Mouse (Mus musculus): ENCODE results near the gene Slc9a1. TPM values are rescaled to one million over a fixed set of nuclear protein-coding genes. Genes with fewer than 3 reads are reported as not detected.

Gene Slc9a1
- polyA plus RNA-seq, 1 experiment from 2014 or later: 10.6 TPM

DNA sequence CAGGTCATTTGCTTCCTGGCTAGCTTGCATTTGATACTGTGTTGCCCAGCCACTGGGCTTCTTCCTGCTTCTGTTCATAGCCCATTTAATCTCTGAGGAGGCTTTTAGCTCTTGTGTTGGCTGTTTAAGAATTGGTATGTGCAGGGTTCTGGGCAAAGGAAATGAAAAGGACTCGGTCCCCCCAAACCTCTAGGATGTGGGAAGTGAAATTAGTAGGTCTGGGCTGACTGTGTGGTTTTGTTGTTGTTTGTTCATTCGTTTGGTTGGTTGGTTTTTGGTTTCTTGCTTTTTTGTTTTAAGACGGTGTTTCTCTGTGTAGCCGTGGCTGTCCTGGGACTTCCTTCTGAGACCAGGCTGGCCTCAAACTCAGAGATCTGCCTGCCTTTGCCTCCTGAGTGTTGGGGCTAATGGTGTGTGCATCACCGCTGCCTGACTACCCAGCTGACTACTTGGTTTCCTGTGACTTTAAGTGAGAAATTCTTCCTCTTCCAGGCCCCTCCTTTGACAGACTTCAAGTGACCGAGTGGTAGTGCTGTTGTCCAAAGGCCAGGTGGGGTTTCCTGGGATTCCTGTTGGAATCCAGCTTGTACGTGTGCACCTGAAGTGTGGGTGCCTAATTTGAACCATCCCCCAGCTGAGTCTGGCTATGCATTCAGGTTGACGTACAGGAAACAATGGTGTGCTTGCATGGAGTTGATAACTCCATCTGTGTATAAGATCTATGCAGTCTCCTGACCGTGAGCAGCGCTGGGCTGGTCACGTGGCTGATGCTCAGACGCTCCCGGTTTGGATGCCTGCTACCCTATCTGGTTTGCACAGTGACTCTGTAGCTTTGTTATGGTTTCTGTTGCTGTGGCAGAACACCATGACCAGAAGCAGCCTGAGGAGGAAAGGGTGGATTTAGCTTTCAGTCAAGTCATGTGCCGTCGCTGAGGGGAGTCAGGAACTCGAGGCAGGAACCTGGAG is 43.4 kb downstream of the Slc9a1 start:
- 89% methylated on average over 16 of the region's 16 CpGs for WGBS

DNA sequence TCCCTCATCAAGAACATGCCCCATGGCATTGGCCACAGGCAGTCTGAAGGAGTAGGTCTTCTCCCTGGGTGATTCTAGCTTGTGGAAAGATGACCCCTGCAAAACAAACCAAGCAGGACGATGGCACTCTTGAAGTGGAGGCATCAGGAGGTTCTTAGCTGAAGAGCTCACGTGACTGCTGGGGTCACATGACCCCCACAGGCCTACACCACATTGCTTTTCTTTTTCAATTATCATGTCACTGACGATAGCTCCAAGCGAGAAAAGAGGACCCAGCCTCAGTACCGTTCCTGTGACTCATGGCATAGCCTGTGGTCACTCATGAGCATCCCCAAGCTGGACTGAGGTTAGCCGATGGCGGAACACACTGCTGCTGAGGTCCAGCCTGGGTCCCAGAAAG is 44.1 kb downstream of the Slc9a1 start:
- peaks cover 13% of the 10 kb centered on the region for H3K36me3 ChIP-seq (ENCODE audit: control insufficient read depth, insufficient read depth, low read length)
- WGBS: 87% methylated on average over 7 of the region's 7 CpGs
- no peak overlapping the region for H3K4me2 ChIP-seq (replicated peaks; ENCODE audit: low read depth, low read length)
- H3K4me3 ChIP-seq (ENCODE audit: low read depth, low read length): no peak overlapping the region
- H3K27ac ChIP-seq (ENCODE audit: low read length): no peak overlapping the region
- ATAC-seq (ENCODE audit: insufficient number of reproducible peaks, insufficient read depth, low FRiP score, low read depth): no peak
- no peaks in the 10 kb centered on the region for H3K9me3 ChIP-seq (ENCODE audit: control insufficient read depth, low read depth, low read length)
- peaks cover 1% of the 10 kb centered on the region; the same call in 1 of the 2 replicates for H3K4me1 ChIP-seq (ENCODE audit: control insufficient read depth, insufficient read depth, low read length)
- H3K9ac ChIP-seq (replicated peaks; ENCODE audit: low read depth, low read length): no peak overlapping the region
- H3K27me3 ChIP-seq (ENCODE audit: control insufficient read depth, insufficient read depth, low read length): no peaks in the 10 kb centered on the region

More for the DNA sequence above, 43.4 kb downstream of the Slc9a1 start:
- Histone ChIP-seq H3K27me3 (ENCODE audit: control insufficient read depth, insufficient read depth, low read length) (no peaks in the 10 kb centered on the region), H3K36me3 (ENCODE audit: control insufficient read depth, insufficient read depth, low read length) (peaks cover 13% of the 10 kb centered on the region), H3K4me1 (ENCODE audit: control insufficient read depth, insufficient read depth, low read length) (peaks cover 9% of the 10 kb centered on the region), H3K27ac (ENCODE audit: low read length) (no peak overlapping the region), H3K4me2 (replicated peaks; ENCODE audit: low read depth, low read length) (no peak overlapping the region), H3K9me3 (ENCODE audit: control insufficient read depth, low read depth, low read length) (no peaks in the 10 kb centered on the region), H3K4me3 (ENCODE audit: low read depth, low read length) (no peak overlapping the region), H3K9ac (replicated peaks; ENCODE audit: low read depth, low read length) (no peak overlapping the region)
- ATAC-seq (ENCODE audit: insufficient number of reproducible peaks, insufficient read depth, low FRiP score, low read depth): no peak

DNA sequence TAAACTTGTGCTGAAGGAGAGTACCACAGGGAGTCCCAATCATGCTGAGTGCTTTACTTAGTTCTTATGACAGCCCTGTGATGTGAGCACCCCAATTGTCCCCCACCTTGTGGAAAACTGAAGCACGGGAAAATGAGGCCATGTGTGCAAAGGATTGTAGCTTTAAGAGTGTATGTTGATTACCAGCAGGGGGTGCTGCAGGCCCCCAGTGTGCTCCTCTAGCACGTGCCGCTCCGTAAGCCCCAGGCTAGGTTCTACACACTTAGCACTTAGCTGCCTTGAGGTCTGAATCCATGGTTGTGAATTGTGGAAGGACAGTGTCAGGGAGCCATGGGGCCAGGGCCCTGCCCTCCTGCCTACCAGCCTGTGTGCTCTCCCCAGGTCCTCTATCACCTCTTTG is 45.4 kb downstream of the Slc9a1 start:
- Histone ChIP-seq H3K27ac (ENCODE audit: low read length) (no peak overlapping the region), H3K4me2 (replicated peaks; ENCODE audit: low read depth, low read length) (no peak overlapping the region), H3K27me3 (ENCODE audit: control insufficient read depth, insufficient read depth, low read length) (no peaks in the 10 kb centered on the region), H3K4me3 (ENCODE audit: low read depth, low read length) (no peak overlapping the region), H3K9ac (replicated peaks; ENCODE audit: low read depth, low read length) (no peak overlapping the region), H3K9me3 (ENCODE audit: control insufficient read depth, low read depth, low read length) (no peaks in the 10 kb centered on the region), H3K36me3 (ENCODE audit: control insufficient read depth, insufficient read depth, low read length) (peaks cover 13% of the 10 kb centered on the region), H3K4me1 (ENCODE audit: control insufficient read depth, insufficient read depth, low read length) (no peaks in the 10 kb centered on the region)
- WGBS: 59% methylated on average over 4 of the region's 4 CpGs
- no peak for ATAC-seq (ENCODE audit: insufficient number of reproducible peaks, insufficient read depth, low FRiP score, low read depth)

DNA sequence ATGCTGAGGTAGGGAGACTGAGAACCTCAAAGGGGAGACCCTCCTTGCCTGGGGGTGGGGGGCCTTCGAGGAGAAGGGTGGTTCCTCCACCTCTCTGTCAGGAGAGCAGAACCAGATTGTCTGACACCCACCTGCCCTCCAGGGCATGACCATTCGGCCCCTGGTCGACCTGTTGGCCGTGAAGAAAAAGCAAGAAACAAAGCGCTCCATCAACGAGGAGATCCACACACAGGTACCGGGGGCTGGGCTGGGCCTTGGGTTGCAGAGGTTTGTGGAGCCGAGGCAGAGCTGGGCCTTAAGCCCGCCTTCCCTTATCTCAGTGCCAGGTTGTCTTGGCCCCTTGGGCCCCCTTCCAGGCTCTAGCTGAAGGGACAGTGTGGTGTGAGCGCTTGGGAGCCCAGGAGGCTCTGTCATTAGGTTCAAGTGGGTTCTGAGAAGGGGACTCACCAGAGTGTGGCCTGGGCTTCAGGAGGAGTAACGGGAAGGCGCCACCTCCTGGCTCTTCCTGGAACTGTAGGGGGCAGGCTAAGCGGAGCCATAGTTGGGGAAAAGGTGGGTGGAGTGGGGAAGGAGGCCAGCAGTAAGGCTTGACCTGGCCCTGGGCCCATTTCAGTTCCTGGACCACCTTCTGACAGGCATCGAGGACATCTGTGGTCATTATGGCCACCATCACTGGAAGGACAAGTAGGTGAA is 50.0 kb downstream of the Slc9a1 start:
- H3K27ac ChIP-seq (ENCODE audit: low read length): no peak overlapping the region
- no peaks in the 10 kb centered on the region for H3K4me1 ChIP-seq (ENCODE audit: control insufficient read depth, insufficient read depth, low read length)
- no peak for ATAC-seq (ENCODE audit: insufficient number of reproducible peaks, insufficient read depth, low FRiP score, low read depth)
- no peaks in the 10 kb centered on the region for H3K27me3 ChIP-seq (ENCODE audit: control insufficient read depth, insufficient read depth, low read length)
- no peaks in the 10 kb centered on the region for H3K9me3 ChIP-seq (ENCODE audit: control insufficient read depth, low read depth, low read length)
- H3K4me3 ChIP-seq (ENCODE audit: low read depth, low read length): no peak overlapping the region
- no peak overlapping the region for H3K9ac ChIP-seq (replicated peaks; ENCODE audit: low read depth, low read length)
- H3K4me2 ChIP-seq (replicated peaks; ENCODE audit: low read depth, low read length): no peak overlapping the region
- H3K36me3 ChIP-seq (ENCODE audit: control insufficient read depth, insufficient read depth, low read length): peaks cover 24% of the 10 kb centered on the region
- 64% methylated on average over 14 of the region's 14 CpGs for WGBS

DNA sequence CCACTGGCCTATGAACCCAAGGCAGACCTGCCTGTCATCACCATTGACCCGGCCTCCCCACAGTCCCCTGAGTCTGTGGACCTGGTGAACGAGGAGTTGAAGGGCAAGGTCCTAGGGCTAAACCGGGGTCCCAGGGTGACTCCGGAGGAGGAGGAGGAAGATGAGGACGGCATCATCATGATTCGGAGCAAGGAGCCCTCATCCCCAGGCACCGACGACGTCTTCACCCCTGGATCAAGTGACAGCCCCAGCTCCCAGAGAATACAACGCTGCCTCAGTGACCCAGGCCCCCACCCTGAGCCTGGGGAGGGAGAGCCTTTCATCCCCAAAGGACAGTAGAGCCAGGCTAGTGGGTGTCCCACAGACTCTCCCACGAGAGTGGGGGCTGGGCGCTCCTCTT is 52.5 kb downstream of the Slc9a1 start:
- Histone ChIP-seq H3K27me3 (ENCODE audit: control insufficient read depth, insufficient read depth, low read length) (no peaks in the 10 kb centered on the region), H3K9ac (replicated peaks; ENCODE audit: low read depth, low read length) (no peak overlapping the region), H3K4me2 (replicated peaks; ENCODE audit: low read depth, low read length) (no peak overlapping the region), H3K4me1 (ENCODE audit: control insufficient read depth, insufficient read depth, low read length) (no peaks in the 10 kb centered on the region), H3K4me3 (ENCODE audit: low read depth, low read length) (no peak overlapping the region), H3K27ac (ENCODE audit: low read length) (no peak overlapping the region), H3K36me3 (ENCODE audit: control insufficient read depth, insufficient read depth, low read length) (peaks cover 21% of the 10 kb centered on the region), H3K9me3 (ENCODE audit: control insufficient read depth, low read depth, low read length) (no peaks in the 10 kb centered on the region)
- WGBS: 85% methylated on average over 12 of the region's 12 CpGs
- no peak for ATAC-seq (ENCODE audit: insufficient number of reproducible peaks, insufficient read depth, low FRiP score, low read depth)

DNA sequence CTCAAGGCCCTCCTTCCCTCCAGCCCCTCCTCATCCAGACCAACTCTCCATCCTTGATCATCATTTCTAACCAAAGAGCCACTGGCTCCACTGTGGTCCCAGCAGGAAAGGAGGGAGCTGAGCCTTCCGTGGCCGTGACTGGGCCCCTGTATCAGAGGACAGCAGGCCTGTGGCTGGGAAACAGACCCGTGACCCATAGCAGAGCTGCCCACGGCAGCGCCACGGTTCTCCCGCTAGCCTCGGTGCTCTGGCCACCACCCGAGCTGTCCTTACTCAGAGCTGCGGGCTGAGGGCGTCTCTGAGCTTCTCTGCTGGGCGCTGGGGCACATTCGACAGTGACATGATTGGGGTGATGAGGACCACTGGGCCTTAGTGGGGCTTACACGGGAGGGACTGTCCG is 53.1 kb downstream of the Slc9a1 start:
- no peak for ATAC-seq (ENCODE audit: insufficient number of reproducible peaks, insufficient read depth, low FRiP score, low read depth)
- no peaks in the 10 kb centered on the region for H3K4me1 ChIP-seq (ENCODE audit: control insufficient read depth, insufficient read depth, low read length)
- H3K36me3 ChIP-seq (ENCODE audit: control insufficient read depth, insufficient read depth, low read length): peaks cover 18% of the 10 kb centered on the region
- H3K9me3 ChIP-seq (ENCODE audit: control insufficient read depth, low read depth, low read length): no peaks in the 10 kb centered on the region
- 82% methylated on average over 15 of the region's 15 CpGs for WGBS
- no peak overlapping the region for H3K4me3 ChIP-seq (ENCODE audit: low read depth, low read length)
- H3K9ac ChIP-seq (replicated peaks; ENCODE audit: low read depth, low read length): no peak overlapping the region
- no peaks in the 10 kb centered on the region for H3K27me3 ChIP-seq (ENCODE audit: control insufficient read depth, insufficient read depth, low read length)
- H3K27ac ChIP-seq (ENCODE audit: low read length): no peak overlapping the region
- H3K4me2 ChIP-seq (replicated peaks; ENCODE audit: low read depth, low read length): no peak overlapping the region

DNA sequence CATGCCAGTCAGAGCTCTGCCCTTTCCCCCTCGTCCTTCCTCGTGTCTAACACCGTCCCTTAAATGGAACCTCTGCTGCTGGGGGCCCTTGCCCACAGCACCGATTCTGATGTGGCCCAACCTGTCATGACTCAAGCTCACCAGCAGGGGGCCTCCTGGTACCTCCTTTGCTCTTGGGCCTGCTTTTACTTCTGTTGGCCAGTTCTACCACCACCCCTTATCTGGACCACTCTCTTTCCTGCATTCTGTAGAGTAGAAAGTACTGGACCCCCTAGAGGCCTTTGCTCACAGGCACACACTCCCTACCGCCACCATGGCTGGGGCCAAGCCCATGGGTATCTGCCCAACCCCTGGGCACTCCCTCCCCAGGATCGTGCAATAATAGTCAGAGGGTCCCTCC is 53.6 kb downstream of the Slc9a1 start:
- H3K4me3 ChIP-seq (ENCODE audit: low read depth, low read length): no peak overlapping the region
- no peak overlapping the region for H3K9ac ChIP-seq (replicated peaks; ENCODE audit: low read depth, low read length)
- 43% methylated on average over 6 of the region's 6 CpGs for WGBS
- no peaks in the 10 kb centered on the region for H3K9me3 ChIP-seq (ENCODE audit: control insufficient read depth, low read depth, low read length)
- H3K27me3 ChIP-seq (ENCODE audit: control insufficient read depth, insufficient read depth, low read length): no peaks in the 10 kb centered on the region
- H3K4me2 ChIP-seq (replicated peaks; ENCODE audit: low read depth, low read length): no peak overlapping the region
- no peak overlapping the region for H3K27ac ChIP-seq (ENCODE audit: low read length)
- no peaks in the 10 kb centered on the region for H3K4me1 ChIP-seq (ENCODE audit: control insufficient read depth, insufficient read depth, low read length)
- H3K36me3 ChIP-seq (ENCODE audit: control insufficient read depth, insufficient read depth, low read length): peaks cover 17% of the 10 kb centered on the region
- ATAC-seq (ENCODE audit: insufficient number of reproducible peaks, insufficient read depth, low FRiP score, low read depth): no peak

DNA sequence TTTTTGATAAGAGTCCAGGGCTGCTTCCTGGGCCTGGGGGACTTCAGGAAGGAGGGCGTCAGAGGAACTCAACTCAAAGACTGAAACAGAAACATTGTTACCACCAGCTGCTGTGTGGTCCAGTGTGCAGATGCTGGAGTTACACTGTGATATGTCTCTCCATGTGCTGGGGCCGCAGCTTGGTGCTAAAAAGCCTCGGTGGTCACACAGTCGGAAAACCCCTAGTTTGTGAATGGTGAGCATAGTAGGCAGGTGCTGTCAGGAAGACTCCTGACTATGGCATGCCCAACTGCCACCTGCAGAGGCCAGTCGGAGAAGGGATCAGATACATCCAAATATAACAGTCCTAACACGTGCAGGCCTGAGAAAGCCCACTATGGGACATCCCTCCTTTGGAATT is 54.2 kb downstream of the Slc9a1 start:
- Histone ChIP-seq H3K4me3 (ENCODE audit: low read depth, low read length) (no peak overlapping the region), H3K9me3 (ENCODE audit: control insufficient read depth, low read depth, low read length) (no peaks in the 10 kb centered on the region), H3K27me3 (ENCODE audit: control insufficient read depth, insufficient read depth, low read length) (no peaks in the 10 kb centered on the region), H3K4me1 (ENCODE audit: control insufficient read depth, insufficient read depth, low read length) (no peaks in the 10 kb centered on the region), H3K4me2 (replicated peaks; ENCODE audit: low read depth, low read length) (no peak overlapping the region), H3K9ac (replicated peaks; ENCODE audit: low read depth, low read length) (no peak overlapping the region), H3K27ac (ENCODE audit: low read length) (no peak overlapping the region), H3K36me3 (ENCODE audit: control insufficient read depth, insufficient read depth, low read length) (peaks cover 17% of the 10 kb centered on the region)
- ATAC-seq (ENCODE audit: insufficient number of reproducible peaks, insufficient read depth, low FRiP score, low read depth): no peak
- 85% methylated on average over 6 of the region's 6 CpGs for WGBS
